Mouse (Mus musculus): Measurements from ENCODE around the gene Akap1.

- TF ChIP-seq POLR2A (IDR thresholded peaks at IDR 0.05; ENCODE audit: insufficient read depth, low read depth, low read length) (no peak), CTCF (IDR thresholded peaks at IDR 0.05) (no peak), EP300 (IDR thresholded peaks at IDR 0.05; ENCODE audit: insufficient read depth, low read depth, low read length) (no peak)
Observed at GRCm38 (mm10) chr11:88873027-88873666, 8.8 kb upstream of the Akap1 start.

Measured in heart, adult 2 months (tissue).